Mouse (Mus musculus) heart, postnatal 0 days (tissue): ENCODE results near the gene Tbxa2r.

Source experiments
- CTCF ChIP-seq: IDR thresholded peaks from 2 replicates; pipeline ENCODE4 v1.5.1; 2016; ENCODE audit warnings: antibody characterized with exemption, control low read depth, low read depth
- EP300 ChIP-seq: IDR thresholded peaks from 2 replicates; pipeline ENCODE4 v1.6.1; 2016; ENCODE audit warnings: antibody characterized with exemption, low read depth

GRCm38 (mm10) chr10:81303761-81304160 lies 24.8 kb upstream of the Tbxa2r start:
- TF ChIP-seq CTCF (no peak), EP300 (no peak)
